Mouse (Mus musculus) liver, embryonic 11.5 days (tissue): Measurements from ENCODE around the gene Fkbp2. TPM values are rescaled to one million over a fixed set of nuclear protein-coding genes. Genes with fewer than 3 reads are reported as not detected.
A peak's percentile ranks its signal among the peaks of the same experiment; 100 is the strongest.

Source experiments
- ATAC-seq: fragments of 200-750 bp; cut with Nextera tagmentation; replicated peaks from 2 replicates; pipeline ENCODE4 v1.8.0; 2017; ENCODE audit warnings: moderate number of reproducible peaks, mild to moderate bottlenecking, moderate TSS enrichment, moderate library complexity; ENCODE audit not compliant: low FRiP score
- DNase-seq: peaks from one replicate; pipeline ENCODE4 v3.0.0-alpha.2; 2017; ENCODE audit warnings: low spot score
- H3K27ac ChIP-seq: fragments of 300-500 bp; sonication (generic); 2 replicates; pipeline ENCODE4 v1.5.1; 2014; ENCODE audit warnings: mild to moderate bottlenecking, low read depth, low read length, control low read depth
- H3K27me3 ChIP-seq: fragments of 300-500 bp; sonication (generic); replicated peaks from 2 replicates; pipeline ENCODE4 v1.6.1; 2014; ENCODE audit warnings: low read length, mixed read lengths; ENCODE audit not compliant: control insufficient read depth, insufficient read depth
- H3K36me3 ChIP-seq: fragments of 300-500 bp; sonication (generic); 2 replicates; pipeline ENCODE4 v1.6.1; 2014; ENCODE audit warnings: mild to moderate bottlenecking, low read length, moderate library complexity, mixed read lengths; ENCODE audit not compliant: control insufficient read depth, insufficient read depth
- H3K4me1 ChIP-seq: fragments of 300-500 bp; sonication (generic); replicated peaks from 2 replicates; pipeline ENCODE4 v1.6.1; 2014; ENCODE audit warnings: low read length, mixed read lengths; ENCODE audit not compliant: control insufficient read depth, insufficient read depth
- H3K4me2 ChIP-seq: fragments of 300-500 bp; sonication (generic); 2 replicates; pipeline ENCODE4 v1.6.1; 2014; ENCODE audit warnings: mild to moderate bottlenecking, control low read depth, moderate library complexity
- H3K4me3 ChIP-seq: fragments of 300-500 bp; sonication (generic); 2 replicates; pipeline ENCODE4 v1.5.1; 2014; ENCODE audit warnings: low read depth, low read length, control low read depth
- H3K9ac ChIP-seq: fragments of 300-500 bp; sonication (generic); 2 replicates; pipeline ENCODE4 v1.6.1; 2014; ENCODE audit warnings: low read depth, low read length, control low read depth
- H3K9me3 ChIP-seq: fragments of 300-500 bp; sonication (generic); 2 replicates; pipeline ENCODE4 v1.6.1; 2016; ENCODE audit warnings: low read length, inconsistent platforms, mixed read lengths; ENCODE audit not compliant: control insufficient read depth
- WGBS: fragments of 180-500 bp; shearing (Covaris S2); extraction: QIAGEN DNeasy Blood & Tissue Kit; methylation state at CpG from one replicate; pipeline ENCODE4 v1.1.7; 2014; 5-methylcytosine and 5-hydroxymethylcytosine counted together
- polyA plus RNA-seq: library from polyadenylated mRNA; unstranded; fragments of >200 nt; fragmentation: Nextera tagmentation; extraction: Ambion mirVana; gene quantifications from 2 replicates; pipeline ENCODE4 v1.2.1, GENCODE M21; 2014

The Fkbp2 gene
- polyA plus RNA-seq, 1 experiment from 2014 or later, result 124 TPM

GRCm38 (mm10) chr19:6975537-6976521, 4.5 kb downstream of the Fkbp2 start, which contains the start of gene Plcb3:
Gene Plcb3 (minus strand): TSS chr19:6976470.
- H3K27me3 ChIP-seq, result no peaks in the 10 kb centered on the region
- no peaks in the 10 kb centered on the region for H3K9me3 ChIP-seq
- no peak for ATAC-seq
- H3K36me3 ChIP-seq, result peaks cover 17% of the 10 kb centered on the region
- peak within 1 kb of the TSS; percentile 90 for H3K9ac ChIP-seq
- peak within 1 kb of the TSS; percentile 85 for H3K4me3 ChIP-seq
- peak within 1 kb of the TSS; percentile 98 for H3K4me2 ChIP-seq
- H3K27ac ChIP-seq, result peak within 1 kb of the TSS; percentile 89
- H3K4me1 ChIP-seq, result peaks cover 51% of the 10 kb centered on the region
- DNase-seq, result peak; percentile 71
- under 1% methylated on average over 16 of the region's 16 CpGs for WGBS

GRCm38 (mm10) chr19:6974211-6975205, 5.8 kb downstream of the Fkbp2 start, which contains the start of gene Ppp1r14b:
Gene Ppp1r14b (plus strand): TSS chr19:6974968.
- Histone ChIP-seq H3K4me1 (peaks cover 62% of the 10 kb centered on the region), H3K9ac (peak within 1 kb of the TSS; percentile 90), H3K27me3 (no peaks in the 10 kb centered on the region), H3K27ac (peak within 1 kb of the TSS; percentile 89), H3K9me3 (no peaks in the 10 kb centered on the region), H3K4me2 (peak within 1 kb of the TSS; percentile 98), H3K36me3 (peaks cover 17% of the 10 kb centered on the region), H3K4me3 (peak within 1 kb of the TSS; percentile 85)
- DNase-seq, result peak; percentile 91
- peak; percentile 72 for ATAC-seq
- WGBS, result under 1% methylated on average over 78 of the region's 84 CpGs

GRCm38 (mm10) chr19:6973581-6974190, 6.6 kb downstream of the Fkbp2 start:
- Histone ChIP-seq H3K9ac (peak overlapping the region; percentile 90), H3K27me3 (no peaks in the 10 kb centered on the region), H3K4me1 (peaks cover 60% of the 10 kb centered on the region), H3K27ac (peak overlapping the region; percentile 89), H3K4me2 (peak overlapping the region; percentile 98), H3K9me3 (no peaks in the 10 kb centered on the region), H3K36me3 (peaks cover 17% of the 10 kb centered on the region), H3K4me3 (peak overlapping the region; percentile 85)
- DNase-seq, result no peak
- ATAC-seq, result no peak
- WGBS, result 29% methylated on average over 12 of the region's 12 CpGs

GRCm38 (mm10) chr19:6972247-6972917, 7.9 kb downstream of the Fkbp2 start:
- ATAC-seq (no peak), DNase-seq (no peak)
- Histone ChIP-seq H3K9me3 (no peaks in the 10 kb centered on the region), H3K4me2 (no peak overlapping the region), H3K27ac (no peak overlapping the region), H3K36me3 (peaks cover 6% of the 10 kb centered on the region), H3K9ac (no peak overlapping the region), H3K4me1 (peaks cover 58% of the 10 kb centered on the region), H3K4me3 (no peak overlapping the region), H3K27me3 (no peaks in the 10 kb centered on the region)
- WGBS, result 82% methylated on average over 13 of the region's 13 CpGs

- Histone ChIP-seq H3K4me3 (no peak overlapping the region), H3K4me1 (peaks cover 53% of the 10 kb centered on the region), H3K27ac (peak overlapping the region; percentile 45; the same call in 1 of the 2 replicates), H3K4me2 (0 out of 2 replicates have a peak overlapping the region, but pooled peaks have one; percentile 17), H3K9me3 (no peaks in the 10 kb centered on the region), H3K36me3 (peaks cover 1% of the 10 kb centered on the region; the same call in 1 of the 2 replicates), H3K9ac (0 out of 2 replicates have a peak overlapping the region, but pooled peaks have one; percentile 14), H3K27me3 (no peaks in the 10 kb centered on the region)
- ATAC-seq (no peak), DNase-seq (no peak)
- WGBS, result 47% methylated on average over 6 of the region's 6 CpGs
These were observed 8.7 kb downstream of the Fkbp2 start for GRCm38 (mm10) chr19:6971644-6972043.

- DNase-seq, result no peak
- Histone ChIP-seq H3K27ac (peak overlapping the region; percentile 45), H3K4me2 (peak overlapping the region; percentile 92), H3K4me3 (peak overlapping the region; percentile 75), H3K9ac (peak overlapping the region; percentile 76; the same call in 1 of the 2 replicates), H3K9me3 (no peaks in the 10 kb centered on the region), H3K27me3 (no peaks in the 10 kb centered on the region), H3K36me3 (peaks cover 3% of the 10 kb centered on the region; the same call in 1 of the 2 replicates), H3K4me1 (peaks cover 49% of the 10 kb centered on the region)
- ATAC-seq, result no peak
- WGBS, result 17% methylated on average over 11 of the region's 11 CpGs
These were observed 9.7 kb downstream of the Fkbp2 start for GRCm38 (mm10) chr19:6970460-6971085.

GRCm38 (mm10) chr19:6969665-6970381, 10.5 kb downstream of the Fkbp2 start:
- Histone ChIP-seq H3K36me3 (peaks cover 7% of the 10 kb centered on the region; the same call in 1 of the 2 replicates), H3K9me3 (no peaks in the 10 kb centered on the region), H3K27me3 (no peaks in the 10 kb centered on the region), H3K4me3 (peak overlapping the region; percentile 75), H3K4me1 (peaks cover 49% of the 10 kb centered on the region), H3K4me2 (peak overlapping the region; percentile 92), H3K9ac (peak overlapping the region; percentile 76), H3K27ac (peak overlapping the region; percentile 45)
- peak; percentile 75 for ATAC-seq
- under 1% methylated on average over 53 of the region's 55 CpGs for WGBS
- peak; percentile 84 for DNase-seq
